Mouse (Mus musculus): Measurements from ENCODE around the gene Rpa1.
"Not testable (repeated sequence)": the region's sequence is repeated elsewhere in the genome, so short reads cannot be mapped to it uniquely, and the experiment has no call there.

Rpa1 gene

DNA sequence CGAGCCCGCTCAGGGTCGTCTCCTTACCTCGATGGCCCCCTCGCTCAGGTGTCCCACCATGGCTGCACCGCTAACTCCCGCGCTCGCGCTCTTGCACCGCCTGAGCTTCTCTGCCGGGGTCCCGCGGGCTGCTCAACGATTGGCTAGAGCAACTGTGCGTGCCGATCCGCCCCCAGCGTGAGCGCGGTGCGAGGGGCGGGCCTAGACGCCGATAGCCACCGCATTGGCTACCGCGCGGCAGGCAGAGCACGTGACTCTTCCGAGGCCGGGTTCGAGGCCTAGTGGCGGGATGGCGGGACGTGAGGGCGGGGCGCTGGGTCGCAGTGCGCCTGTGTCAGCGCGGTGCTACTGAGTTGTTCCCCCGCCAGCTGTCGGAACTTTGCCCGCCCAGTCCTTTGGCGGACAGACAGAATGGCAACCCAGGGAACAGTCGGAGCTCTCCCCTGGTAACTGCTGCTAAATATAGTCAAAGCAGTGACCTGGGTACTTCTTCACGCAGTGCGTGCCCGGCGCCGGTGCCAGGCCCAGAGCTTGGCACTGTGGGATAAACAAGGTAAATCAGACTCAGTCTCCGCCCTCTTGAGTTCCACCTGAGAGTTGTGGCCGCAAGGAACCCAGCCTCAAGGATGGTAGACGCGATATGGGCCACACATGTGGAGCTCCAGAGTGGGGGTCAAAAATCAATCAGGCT is at the start of gene Rpa1, which contains the start of gene Smyd4:
Gene Rpa1, minus strand, starts transcription at position 126 of the 691 bp plus-strand sequence.
Gene Smyd4, plus strand, starts transcription at position 235 of the 691 bp plus-strand sequence.
- peak; percentile 98 for DNase-seq (ENCODE audit: low read depth, low spot score)

DNA sequence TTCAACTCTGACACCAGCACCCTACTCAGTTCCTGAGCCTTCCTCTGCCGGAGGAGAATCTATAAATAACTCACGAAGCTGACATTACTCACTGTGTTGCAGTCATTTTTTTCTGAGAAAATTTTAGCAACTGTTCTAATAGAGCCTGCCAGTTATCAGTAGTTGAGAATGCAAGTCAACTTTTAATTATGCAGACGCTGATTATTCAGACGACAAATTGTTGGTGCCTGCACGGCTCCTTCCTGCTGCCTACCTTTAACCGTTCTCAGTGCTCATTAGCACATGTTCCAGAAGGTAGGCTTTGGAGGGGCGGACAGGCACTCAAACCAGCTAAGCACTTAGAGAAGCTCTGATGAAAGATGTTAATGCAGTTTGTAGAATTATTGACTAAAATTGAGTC is 49.3 kb upstream of the Rpa1 start:
- no peak for DNase-seq (ENCODE audit: low read depth, low spot score)

DNA sequence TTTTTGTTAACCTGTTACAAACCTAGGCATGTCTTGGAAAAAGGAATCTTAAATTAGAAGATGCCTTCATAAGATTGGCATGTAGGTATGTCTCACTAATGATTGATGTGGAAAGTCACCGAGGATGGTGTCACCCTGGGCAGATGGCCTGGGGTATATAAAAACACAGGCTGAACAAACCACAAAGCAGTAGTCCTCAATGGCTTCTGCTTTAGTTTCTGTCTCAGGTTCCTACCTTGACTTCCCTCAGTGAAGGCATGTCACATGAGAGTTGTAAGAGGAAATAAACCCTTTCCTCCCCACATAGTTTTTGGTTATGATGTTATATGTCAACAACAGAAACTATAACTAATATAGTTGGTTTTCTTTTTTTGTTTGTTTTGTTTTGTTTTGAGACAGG is 47.5 kb upstream of the Rpa1 start:
- DNase-seq (ENCODE audit: low read depth, low spot score), result no peak

DNA sequence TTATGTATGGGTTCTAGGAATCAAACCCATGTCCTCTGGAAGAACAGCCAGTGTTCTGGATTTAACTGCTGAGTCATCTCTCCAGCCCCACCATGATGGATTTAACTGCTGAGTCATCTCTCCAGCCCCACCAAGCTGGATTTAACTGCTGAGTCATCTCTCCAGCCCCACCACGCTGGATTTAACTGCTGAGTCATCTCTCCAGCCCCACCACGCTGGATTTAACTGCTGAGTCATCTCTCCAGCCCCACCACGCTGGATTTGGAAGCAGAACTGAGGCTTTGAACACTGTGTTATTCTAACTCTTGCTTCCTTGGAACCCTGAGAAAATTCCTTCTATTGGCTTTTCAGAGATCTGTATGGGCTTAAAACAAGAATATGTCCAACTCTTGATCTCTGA is 35.4 kb upstream of the Rpa1 start:
- DNase-seq (ENCODE audit: low read depth, low spot score), result peak; percentile 68

DNA sequence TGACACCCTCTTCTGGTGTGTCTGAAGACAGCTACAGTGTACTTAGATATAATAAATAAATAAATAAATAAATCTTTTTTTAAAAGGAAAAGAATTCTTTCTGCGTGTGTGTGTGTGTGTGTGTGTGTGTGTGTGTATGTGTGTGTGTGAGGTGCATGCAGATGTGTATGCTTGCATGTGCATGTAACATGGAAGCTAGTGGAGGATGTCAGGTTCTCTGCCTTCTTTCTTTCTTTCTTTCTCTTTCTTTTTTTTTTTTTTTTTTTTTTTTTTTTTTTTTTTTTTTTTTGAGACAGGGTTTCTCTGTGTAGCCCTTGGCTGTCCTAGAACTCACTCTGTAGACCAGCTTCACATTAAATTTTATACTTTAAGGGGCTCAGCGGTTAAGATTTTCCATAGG is 30.7 kb upstream of the Rpa1 start:
- DNase-seq (ENCODE audit: low read depth, low spot score), result not testable (repeated sequence)

DNA sequence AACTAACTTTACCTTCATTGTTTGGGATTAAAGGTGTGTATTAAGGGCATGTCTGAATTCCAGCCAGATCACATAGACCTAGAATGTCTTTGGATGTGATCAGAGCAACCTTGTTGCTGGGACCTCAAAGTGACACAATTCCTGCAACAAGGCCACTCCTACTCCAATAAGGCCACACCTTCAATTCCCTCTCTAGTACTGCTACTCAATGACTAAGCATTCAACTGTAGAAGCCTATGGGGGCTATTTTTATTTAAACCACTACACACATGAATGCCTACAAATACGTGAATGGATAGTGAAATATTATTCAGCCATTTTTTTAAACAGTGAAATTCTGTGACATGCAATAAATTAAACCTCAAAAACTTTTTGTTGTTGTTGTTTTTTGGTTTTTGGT is 29.0 kb upstream of the Rpa1 start:
- no peak for DNase-seq (ENCODE audit: low read depth, low spot score)

DNA sequence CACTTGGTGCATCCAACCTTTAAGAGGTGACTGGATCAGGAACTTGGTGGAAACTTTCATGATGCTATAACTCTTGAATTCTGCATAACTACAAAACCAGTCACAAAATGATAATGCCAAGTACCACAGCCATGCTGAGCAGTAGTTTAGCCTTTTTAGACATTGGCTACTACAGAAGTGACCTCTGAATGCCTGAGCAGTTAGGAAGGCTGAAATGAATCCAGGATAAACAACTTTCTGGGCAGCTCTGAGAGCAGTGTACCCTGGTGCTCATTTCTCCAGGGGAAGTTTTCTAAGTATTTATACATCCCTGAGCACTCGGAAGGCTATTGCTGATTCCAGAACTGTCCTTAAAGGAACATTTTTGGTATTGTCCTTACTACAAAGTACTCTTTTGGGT is 7.4 kb upstream of the Rpa1 start:
- no peak for DNase-seq (ENCODE audit: low read depth, low spot score)

DNA sequence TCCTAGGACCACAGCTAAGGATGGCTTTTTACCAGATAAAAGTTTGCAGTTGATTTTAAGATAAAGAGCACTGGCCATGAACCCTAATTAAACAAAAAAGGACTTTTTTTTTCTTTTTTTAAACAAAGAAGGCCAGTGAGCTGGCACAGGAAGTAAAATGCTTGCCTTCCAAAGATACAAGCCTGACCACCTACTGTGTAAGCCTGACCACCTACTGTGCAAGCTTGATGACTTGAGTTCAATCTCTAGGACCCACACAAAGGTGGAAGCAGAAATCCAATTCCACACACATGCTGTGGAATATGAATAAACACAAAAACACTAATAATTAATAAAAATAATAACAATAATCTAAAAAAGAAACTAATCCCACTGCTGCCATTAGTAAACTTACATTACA is 3.1 kb upstream of the Rpa1 start:
- DNase-seq (ENCODE audit: low read depth, low spot score), result peak; percentile 88

DNA sequence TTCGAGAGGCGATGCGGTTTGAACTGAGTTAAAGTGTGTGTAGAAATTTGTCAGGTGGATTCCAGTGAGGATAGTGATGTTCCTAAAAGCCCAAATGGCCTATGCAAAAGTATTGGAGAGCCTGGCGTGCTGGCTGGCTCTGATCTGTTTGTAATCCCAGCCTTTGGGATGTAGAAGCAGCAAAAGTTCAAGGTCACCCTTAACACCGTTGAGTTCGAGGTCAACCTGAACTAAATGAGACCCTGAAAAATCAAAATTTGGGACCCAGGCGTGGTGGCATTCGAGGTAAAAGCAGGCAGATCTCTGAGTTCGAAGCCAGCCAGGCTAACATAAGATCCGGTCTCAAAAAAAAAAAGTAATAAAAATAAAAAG is 752 bp upstream of the Rpa1 start:
- DNase-seq (ENCODE audit: low read depth, low spot score), result peak; percentile 42

DNA sequence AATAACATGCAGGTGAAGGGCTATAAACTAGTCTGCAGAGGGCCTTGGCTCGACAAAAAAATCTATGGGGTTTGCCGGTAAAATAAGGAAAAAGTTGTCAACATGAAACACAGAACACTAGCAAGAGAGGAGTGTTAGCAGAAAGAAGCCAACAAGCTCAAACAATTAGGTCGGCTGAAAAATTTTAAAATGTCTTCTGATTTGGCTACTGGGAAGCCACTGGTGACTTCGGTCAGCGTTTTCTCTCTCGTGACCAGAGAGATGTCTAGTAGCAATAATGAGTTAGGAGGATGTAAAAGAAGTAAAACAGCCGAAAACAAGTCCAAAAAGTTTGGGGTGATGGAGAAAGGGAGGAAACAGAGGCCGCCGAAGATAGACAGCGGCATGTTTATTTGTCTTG is 528 bp downstream of the Rpa1 start:
- DNase-seq (ENCODE audit: low read depth, low spot score), result no peak

DNA sequence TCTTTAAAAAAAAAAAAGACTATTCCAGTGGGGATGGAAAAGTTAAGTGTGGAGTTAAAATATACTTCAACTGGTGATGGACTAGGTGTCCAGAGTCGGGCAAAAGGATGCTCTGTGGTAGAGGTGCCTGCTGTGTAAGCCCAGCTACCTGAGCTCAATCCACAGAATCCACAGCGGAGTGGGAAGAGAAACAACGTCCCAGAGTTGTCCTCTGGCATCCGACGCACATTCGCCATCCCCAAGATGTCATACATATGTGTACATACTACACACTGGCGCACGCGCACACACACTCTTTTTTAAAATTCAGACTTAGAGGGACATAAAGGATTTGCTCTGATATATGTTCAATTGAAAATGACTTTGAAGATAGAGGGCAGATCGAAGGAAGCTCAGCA is 937 bp downstream of the Rpa1 start:
- DNase-seq (ENCODE audit: low read depth, low spot score), result no peak

DNA sequence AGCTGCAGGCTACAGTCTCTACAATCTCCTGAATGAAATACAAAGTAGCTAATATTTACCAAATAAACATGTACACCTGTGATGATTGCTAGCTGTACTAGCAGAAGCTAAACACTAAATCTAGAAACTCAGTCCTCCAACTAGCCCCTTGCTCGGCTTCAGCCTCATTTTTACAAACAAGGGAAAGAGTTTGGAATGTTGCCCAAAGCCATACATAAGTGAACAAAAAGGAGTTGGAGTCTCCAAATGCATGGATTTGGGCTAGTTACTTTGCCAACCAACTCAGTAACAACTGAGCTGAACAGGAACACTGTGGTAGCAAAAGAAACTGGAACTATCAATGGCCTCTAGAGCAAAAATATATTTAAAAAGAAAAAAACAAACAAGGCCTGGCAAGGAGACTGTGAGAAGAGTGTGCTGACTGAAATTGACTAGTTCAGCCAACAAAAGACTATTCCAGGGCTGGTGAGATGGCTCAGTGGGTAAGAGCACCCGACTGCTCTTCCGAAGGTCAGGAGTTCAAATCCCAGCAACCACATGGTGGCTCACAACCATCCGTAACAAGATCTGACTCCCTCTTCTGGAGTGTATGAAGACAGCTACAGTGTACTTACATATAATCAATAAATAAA is 1.5 kb downstream of the Rpa1 start:
- DNase-seq (ENCODE audit: low read depth, low spot score), result no peak

DNA sequence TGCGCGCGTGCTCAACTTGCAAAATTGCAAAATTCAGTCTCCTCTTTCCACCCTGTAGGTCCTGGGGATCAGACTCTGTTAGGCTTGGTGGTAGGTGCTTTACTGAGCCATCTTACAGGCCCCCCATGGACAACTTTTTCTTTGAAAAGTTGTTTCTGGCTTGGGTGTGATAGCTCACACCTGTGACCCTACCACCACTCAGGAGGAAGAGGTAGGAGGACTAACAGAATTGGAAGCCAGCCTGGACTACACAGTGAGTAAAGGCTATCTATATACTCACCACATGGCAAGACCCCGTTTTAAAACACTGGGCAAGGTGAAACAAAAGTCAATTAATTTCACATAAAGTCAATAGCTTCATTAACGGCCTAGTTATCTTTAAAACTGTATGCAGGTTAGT is 3.4 kb downstream of the Rpa1 start:
- DNase-seq (ENCODE audit: low read depth, low spot score), result no peak

DNA sequence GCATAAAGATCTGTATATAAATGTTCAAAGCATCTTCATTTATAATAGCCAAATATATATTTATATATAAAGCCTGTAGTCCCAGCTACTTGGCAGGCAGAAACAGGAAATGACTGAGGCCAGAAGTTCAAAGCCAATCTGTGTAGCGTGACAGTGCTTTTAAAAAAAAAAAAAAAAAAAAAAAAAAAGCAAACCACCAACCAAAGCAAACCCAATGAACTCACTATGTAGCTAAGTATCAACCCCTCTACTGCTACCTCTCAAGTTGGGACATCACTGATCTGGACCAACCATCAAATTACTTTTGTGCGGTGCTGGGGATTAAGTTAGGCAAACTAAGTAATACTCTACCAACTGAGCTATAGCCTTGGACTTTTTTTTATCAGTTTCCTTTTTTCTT is 4.0 kb downstream of the Rpa1 start:
- DNase-seq (ENCODE audit: low read depth, low spot score), result no peak

DNA sequence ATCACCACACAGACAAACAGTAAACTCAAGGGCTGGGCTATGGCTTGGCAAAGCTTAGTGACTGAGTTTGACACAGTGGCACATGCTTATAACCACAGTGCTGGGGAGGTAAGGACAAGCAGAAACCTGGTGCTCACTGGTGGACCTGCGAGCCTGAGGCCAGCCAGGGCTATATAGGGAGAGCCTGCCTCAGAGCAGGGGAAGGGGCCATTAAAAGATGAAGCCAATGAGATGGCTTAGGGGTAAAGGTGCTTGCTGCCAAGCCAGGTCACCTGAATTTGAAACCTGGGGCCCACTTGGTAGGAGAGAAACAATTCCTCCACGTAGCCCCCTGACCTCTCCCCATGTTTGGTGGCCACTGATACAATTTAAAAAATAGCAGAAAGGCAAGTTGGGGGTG is 5.0 kb downstream of the Rpa1 start:
- no peak for DNase-seq (ENCODE audit: low read depth, low spot score)

DNA sequence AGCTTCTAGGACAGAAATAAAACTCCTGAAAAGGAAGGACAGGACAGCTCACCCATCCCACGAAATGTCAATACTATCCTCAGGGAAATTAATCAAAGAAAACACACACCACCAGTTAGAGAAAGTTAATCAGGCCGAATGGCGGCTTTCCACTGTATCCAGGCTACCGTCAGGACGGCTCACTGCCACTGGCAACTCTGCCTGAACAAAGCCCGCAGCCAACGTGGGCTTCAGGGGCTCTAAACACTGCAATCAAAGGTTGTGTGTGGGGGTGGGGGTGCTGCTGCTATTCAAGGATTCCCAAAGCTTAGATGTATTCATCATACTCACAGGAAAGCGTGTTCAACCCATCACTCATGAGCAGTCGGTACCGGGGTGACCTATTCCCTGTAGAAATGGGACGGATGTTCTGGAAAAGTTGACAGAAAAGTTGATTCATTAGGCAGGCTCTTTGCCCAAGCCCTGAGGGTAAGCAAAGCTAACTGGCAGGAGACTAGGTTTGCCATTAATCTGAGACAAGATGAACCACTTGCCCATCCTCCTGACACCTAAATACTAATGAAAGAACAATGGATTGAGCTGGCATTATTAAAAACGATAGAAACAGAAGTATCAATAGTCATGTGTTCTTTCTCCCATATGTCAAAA is 7.3 kb downstream of the Rpa1 start:
- DNase-seq (ENCODE audit: low read depth, low spot score), result no peak

DNA sequence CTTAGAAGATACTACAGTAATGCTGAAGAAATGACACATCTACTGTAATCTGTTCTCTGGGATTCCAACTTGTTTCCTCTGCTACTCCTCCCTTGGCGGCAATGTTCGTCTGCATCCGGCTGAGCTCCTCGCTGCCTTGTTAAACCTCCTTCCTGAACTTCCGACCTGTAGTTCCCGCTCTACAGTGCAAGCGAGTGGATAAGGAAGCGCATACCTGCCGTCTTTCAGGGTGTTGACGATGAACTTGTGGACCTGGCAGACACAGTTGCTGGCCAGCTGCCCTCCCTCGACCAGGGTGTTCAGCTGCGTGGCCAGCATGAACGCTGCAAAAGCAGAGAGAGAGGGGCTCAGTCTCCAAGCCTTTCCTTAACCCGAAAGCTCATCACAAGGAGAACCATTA is 8.0 kb downstream of the Rpa1 start:
- no peak for DNase-seq (ENCODE audit: low read depth, low spot score)

DNA sequence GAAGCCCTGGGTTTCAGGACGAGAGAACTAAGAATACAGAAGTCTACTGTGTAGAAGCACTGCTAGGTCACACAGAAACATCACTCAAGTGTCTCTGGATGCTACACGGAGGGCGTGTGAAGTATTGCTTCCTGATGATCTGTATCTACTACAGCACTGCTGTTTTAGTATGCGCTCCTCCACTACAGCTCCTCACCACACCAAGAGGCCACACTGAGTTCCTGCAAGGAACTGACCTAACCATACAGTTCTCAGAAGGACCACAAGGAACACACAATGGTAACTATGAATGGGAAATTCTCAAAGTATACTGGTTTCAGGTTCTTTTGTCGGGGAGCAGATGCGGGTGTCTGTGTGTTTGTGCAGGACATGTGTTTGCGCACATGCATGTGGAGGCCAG is 10.9 kb downstream of the Rpa1 start:
- DNase-seq (ENCODE audit: low read depth, low spot score), result no peak

DNA sequence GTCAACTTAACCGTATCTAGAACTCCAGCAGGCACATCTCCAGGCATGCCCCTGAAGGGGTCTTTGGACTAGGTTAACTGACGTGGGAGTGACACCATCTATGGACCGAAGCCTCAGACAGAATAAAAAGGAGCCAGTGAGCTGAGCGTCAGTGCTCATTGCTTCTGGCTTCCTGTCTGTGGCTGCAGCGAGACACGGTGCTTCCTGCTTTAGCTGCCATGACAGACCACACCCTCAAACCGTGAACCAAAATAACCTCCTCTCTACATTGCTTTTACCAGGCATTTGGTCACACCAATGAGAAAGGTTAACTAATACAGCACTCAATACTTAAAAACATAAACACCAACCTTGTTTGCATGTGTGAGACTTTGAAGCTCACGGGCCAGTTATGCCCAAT is 11.4 kb downstream of the Rpa1 start:
- no peak for DNase-seq (ENCODE audit: low read depth, low spot score)

DNA sequence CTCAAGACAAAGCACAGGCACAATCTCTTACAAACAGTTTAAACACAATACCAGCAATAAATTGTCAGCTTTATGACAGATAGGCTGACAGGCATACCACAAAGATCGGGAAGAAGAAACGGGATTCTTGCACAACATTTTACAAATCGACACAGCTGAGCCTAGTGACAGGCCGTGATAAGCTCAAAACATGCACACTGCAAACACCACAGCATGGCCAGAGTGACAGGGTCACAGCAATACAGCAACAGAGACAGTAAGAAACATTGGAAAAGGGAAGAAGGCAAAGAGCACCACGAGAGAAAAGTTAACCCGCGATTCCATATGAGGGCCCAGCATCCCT is 22.2 kb downstream of the Rpa1 start:
- DNase-seq (ENCODE audit: low read depth, low spot score), result no peak

DNA sequence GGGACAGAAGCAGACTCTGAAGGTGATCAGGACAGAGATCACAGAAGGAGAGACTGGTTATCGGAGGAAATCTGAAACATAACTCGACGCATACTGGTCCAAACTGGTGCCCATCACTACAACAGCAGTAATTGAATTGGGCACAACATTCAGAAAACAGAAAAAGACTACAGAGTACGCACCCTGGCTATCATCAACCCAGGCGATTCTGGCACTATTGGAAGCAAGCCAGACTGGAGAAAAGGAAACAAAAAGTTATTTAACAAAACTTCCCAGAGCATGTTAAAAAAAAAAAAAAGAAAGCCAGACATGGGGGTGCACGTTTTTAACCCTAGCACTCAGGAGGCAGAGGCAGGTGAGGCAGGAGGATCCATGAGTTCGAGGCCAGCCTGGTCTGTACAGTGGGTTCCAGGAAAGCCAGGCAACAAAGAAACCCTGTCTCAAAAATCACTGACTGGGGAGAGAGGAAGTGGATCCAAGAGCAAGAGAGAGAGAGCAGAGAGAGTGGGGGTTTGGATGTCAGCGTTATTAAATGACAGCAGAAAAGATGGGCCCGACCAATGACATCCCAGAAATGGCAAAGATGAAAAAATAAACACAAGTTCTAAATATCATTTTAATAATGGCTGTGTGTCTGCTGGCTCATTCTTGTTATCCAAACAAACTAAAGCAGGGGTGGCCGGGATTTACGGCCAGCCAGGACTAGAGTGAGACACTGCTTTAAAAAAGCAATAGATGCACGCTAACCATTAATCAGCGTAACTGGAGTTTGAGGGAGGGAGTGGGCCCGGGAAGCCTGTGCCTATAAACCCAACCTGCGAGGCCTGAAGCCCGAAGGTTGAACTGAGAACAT is 22.8 kb downstream of the Rpa1 start:
- DNase-seq (ENCODE audit: low read depth, low spot score), result no peak

DNA sequence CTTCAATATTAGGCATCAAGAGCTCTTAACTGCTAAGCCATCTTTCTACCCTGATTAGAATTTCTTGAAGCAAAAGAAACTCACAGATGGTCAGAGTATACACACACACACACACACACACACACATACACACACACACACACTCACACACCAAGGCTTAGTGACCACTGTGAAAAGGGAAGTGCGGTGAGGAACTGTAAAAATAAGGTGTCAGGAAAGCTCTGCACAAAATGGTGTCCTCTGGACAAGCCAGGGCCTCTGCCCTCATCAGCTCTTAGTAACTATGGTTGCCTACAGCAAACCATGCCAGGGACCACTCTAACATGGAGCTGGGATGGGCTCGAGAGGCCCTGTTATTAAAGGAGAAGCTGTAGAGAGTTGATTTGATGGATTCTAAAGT is 23.7 kb downstream of the Rpa1 start:
- DNase-seq (ENCODE audit: low read depth, low spot score), result no peak
